Mouse (Mus musculus) ES-E14 (cell line): ENCODE data around the gene Ube2r2. TPM values are rescaled to one million over a fixed set of nuclear protein-coding genes. Genes with fewer than 3 reads are reported as not detected.

Experiments used
- DNase-seq: peaks from one replicate; pipeline ENCODE4 v3.0.0-alpha.2; 2013; ENCODE audit warnings: low read depth, low spot score
- H3K27ac ChIP-seq: 2 replicates; pipeline ENCODE4 v1.5.1; 2012; ENCODE audit warnings: low read depth, mild to moderate bottlenecking, low read length, moderate library complexity, mixed read lengths; ENCODE audit not compliant: poor library complexity, insufficient read depth, severe bottlenecking
- H3K36me3 ChIP-seq: 2 replicates; pipeline ENCODE4 v1.6.1; 2012; ENCODE audit warnings: mild to moderate bottlenecking, low read length, moderate library complexity, mixed read lengths; ENCODE audit not compliant: control insufficient read depth, poor library complexity, insufficient read depth, severe bottlenecking
- H3K4me1 ChIP-seq, 2 experiments: fragments of 150-350 bp in 1 of 2; sonication (generic) in 1 of 2; 2 replicates each; pipeline ENCODE4 v1.6.1; 2012; ENCODE audit warnings: low read length in 2 of 2, mild to moderate bottlenecking in 1 of 2, mixed read lengths in 1 of 2; ENCODE audit not compliant: control insufficient read depth in 2 of 2, insufficient read depth in 2 of 2, poor library complexity in 1 of 2
- H3K4me3 ChIP-seq, 2 experiments: fragments of 150-350 bp in 1 of 2; sonication (generic) in 1 of 2; 2 replicates each; pipeline ENCODE4 v1.5.1; 2012; ENCODE audit warnings: low read length in 2 of 2, low read depth in 1 of 2, mild to moderate bottlenecking in 1 of 2, mixed read lengths in 1 of 2; ENCODE audit not compliant: insufficient read depth in 1 of 2, poor library complexity in 1 of 2, severe bottlenecking in 1 of 2
- H3K9ac ChIP-seq: 2 replicates; pipeline ENCODE4 v1.6.1; 2012; ENCODE audit warnings: low read depth, mild to moderate bottlenecking, low read length, mixed read lengths; ENCODE audit not compliant: poor library complexity, insufficient read depth, severe bottlenecking
- H3K9me3 ChIP-seq: fragments of 150-350 bp; sonication (generic); 2 replicates; pipeline ENCODE4 v1.6.1; 2012; ENCODE audit warnings: low read depth, mild to moderate bottlenecking, low read length; ENCODE audit not compliant: control insufficient read depth, insufficient read depth
- CHD2 ChIP-seq: IDR thresholded peaks from 2 replicates; pipeline ENCODE4 v1.6.1; 2014; ENCODE audit warnings: mild to moderate bottlenecking, low read depth, low read length, inconsistent platforms
- HCFC1 ChIP-seq: IDR thresholded peaks from 2 replicates; pipeline ENCODE4 v1.6.1; 2012; ENCODE audit warnings: low read length, inconsistent platforms, borderline replicate concordance; ENCODE audit not compliant: insufficient read depth
- MAFK ChIP-seq: IDR thresholded peaks from 2 replicates; pipeline ENCODE4 v1.6.1; 2014; ENCODE audit warnings: mild to moderate bottlenecking, low read depth, low read length, inconsistent platforms; ENCODE audit not compliant: insufficient read depth
- ZC3H11A ChIP-seq: IDR thresholded peaks from 2 replicates; pipeline ENCODE4 v1.6.1; 2012; ENCODE audit warnings: low read depth, mild to moderate bottlenecking, inconsistent platforms, low read length, borderline replicate concordance
- ZNF384 ChIP-seq: IDR thresholded peaks from 2 replicates; pipeline ENCODE4 v1.6.1; 2012; ENCODE audit warnings: low read depth, low read length, inconsistent platforms
- in situ Hi-C, 2 experiments: fragments of 600-800 bp; cut with MboI; formaldehyde crosslinking; loops; one replicate each; pipeline ENCODE4 v1.15.1; 2025; ENCODE audit warnings: low sequenced_read_pairs in 2 of 2, inconsistent platforms in 1 of 2; ENCODE audit not compliant: unreplicated experiment in 2 of 2
- total RNA-seq: library from RNA; depleted of rRNA; stranded (reverse); fragments of 300-350 nt; gene quantifications from 2 replicates; pipeline ENCODE4 v1.2.3, GENCODE M21; 2012

Ube2r2 gene
- total RNA-seq, 1 experiment = 52.3 TPM

DNA sequence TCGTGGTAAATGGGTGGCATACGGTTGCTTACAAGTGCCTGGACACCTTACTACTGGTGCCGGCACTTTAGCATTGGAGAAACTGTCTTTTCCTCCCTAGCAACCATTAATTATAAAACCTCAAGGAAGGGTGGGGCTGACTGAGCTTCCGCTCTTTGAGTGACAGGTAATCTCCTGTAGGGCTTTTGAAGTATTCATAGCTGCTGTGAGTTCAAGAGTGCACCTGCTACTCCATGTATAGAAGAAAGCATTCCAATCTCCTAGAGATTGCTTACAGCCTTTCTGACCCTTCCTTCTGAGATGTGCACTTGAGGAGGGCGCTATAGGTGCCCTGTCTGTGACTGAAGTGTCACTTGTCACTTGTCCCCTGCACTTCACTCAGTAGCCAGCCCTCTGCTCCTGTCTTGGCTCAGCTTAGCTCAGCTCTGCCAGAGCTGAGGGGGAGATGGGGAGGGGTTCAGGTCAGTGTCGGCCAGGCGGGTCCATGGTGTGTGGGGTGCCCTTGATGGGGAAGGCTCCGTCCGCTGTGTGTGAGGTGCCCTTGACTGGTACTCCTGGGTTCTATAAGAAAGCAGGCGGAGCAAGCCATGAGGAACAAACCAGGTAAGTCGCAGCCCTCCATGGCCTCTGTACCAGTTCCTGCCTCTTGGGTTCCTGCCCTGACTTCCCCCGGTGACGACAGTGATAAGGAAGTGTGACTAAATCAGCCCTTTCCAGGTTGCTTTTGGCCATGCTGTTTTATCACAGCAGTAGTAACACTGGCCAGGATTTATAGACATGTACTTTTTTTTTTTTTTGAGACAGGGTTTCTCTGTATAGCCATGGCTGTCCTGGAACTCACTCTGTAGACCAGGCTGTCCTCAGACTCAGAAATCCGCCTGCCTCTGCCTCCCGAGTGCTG is 44.5 kb downstream of the Ube2r2 start:
- Histone ChIP-seq H3K4me3 (no peak overlapping the region), H3K9me3 (no peaks in the 10 kb centered on the region), H3K9ac (no peak overlapping the region), H3K4me1 (peaks cover 2% of the 10 kb centered on the region in 2 experiments; a peak in 2 of 4 replicates), H3K36me3 (peaks cover 16% of the 10 kb centered on the region; the same call in 1 of the 2 replicates), H3K27ac (no peak overlapping the region)
- DNase-seq = no peak
- TF ChIP-seq CHD2 (no peak), MAFK (no peak), HCFC1 (no peak), ZC3H11A (no peak), ZNF384 (no peak)
- in situ Hi-C loops = no loop called here

DNA sequence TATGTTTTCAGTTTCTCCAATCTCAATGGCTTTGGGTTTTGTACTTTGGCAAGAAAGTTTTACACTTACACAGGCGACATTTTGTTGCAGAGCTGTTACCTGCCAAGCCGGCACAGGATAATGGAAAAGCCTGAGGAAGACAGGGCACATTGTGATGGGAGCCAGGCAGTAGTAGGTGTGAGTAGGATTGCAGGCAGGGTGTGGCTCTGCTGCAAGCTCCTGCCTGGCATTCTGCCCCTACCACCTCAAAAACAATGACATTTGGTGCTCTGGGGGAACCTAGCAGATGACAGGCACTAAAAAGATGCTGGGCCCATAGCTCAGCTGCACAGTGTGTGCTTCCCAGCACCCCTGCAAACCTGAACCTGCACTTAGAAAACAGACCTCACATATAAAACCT is 54.3 kb downstream of the Ube2r2 start:
- in situ Hi-C loops = no loop called here
- DNase-seq = no peak
- Histone ChIP-seq H3K36me3 (peaks cover 33% of the 10 kb centered on the region), H3K4me3 (no peak overlapping the region), H3K4me1 (peaks cover 0 to 12% of the 10 kb centered on the region in 2 experiments; a peak in 1 of 4 replicates), H3K27ac (no peak overlapping the region), H3K9me3 (no peaks in the 10 kb centered on the region), H3K9ac (no peak overlapping the region)
- TF ChIP-seq CHD2 = no peak
- no peak for TF ChIP-seq MAFK
- TF ChIP-seq HCFC1 = no peak
- no peak for TF ChIP-seq ZNF384
- no peak for TF ChIP-seq ZC3H11A

DNA sequence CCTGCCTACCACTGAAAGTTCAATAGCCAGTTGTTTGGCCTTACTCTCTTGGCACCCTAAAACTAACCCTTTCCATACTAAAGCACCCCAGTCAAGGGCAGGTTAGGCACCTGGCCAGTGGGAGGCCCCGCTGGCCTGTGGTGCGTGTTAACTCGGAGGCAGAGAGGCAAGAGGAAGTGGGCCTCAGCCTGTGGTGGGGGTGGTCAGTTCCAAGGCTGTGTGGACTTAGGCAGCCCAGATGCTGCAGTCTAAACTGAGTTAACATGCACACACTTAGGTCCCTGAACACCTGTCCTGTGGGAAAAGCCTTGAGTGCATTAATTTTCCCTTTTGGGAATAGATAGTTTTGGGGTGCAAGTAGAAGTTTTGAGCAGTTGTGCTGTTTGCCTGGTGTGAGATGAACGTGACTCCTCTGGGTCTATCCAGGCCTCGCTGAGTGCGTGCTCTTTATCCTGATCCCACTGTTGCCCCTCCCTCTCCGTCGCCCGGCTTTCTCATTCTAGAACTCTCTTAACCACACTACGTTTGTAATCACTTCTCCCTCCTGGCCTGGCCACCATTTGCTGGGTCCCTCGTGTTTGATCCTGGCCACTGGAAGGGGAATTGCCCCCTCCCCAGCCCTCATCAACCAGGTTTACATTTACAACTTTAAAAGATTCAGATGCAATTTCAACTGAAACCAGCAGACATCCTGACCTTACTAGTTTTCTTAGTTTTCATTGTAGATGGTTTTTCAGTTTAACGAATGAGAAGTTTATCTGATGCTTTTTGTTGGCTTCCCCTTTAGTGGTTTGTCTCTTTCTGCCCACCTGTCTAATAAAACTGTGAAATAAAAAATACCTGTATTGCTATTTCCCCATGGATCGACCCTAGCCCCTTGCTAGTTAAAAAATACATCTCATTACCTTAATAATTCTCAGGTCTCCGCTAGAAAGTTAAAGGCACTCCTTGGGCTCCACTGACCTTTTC is 57.3 kb downstream of the Ube2r2 start:
- H3K36me3 ChIP-seq = peaks cover 62% of the 10 kb centered on the region
- no peak overlapping the region for H3K4me3 ChIP-seq
- no peak for DNase-seq
- H3K4me1 ChIP-seq = peaks cover 0 to 12% of the 10 kb centered on the region in 2 experiments; a peak in 1 of 4 replicates
- no peaks in the 10 kb centered on the region for H3K9me3 ChIP-seq
- H3K9ac ChIP-seq = no peak overlapping the region
- H3K27ac ChIP-seq = no peak overlapping the region; the same call in 1 of the 2 replicates
- no peak for TF ChIP-seq HCFC1
- in situ Hi-C loops = no loop called here

DNA sequence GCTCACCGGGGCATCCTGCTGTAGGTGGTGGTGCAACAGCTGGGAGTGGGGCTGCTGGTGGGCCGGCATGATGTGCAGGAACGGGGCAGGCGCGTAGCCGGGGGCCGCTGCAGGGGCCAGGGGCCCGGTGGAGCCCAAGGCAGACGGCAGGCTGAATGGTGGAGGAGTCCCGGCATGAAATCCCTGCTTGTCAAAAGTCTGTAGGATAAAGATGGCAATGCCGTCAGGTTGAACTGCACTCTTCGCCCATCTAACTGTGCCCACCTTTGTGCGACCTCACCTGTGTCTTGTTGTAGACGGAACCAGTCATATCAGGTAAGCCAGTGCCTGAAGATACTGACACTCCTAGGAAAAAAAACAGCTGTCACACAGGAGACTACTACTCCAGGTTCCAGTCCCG is 59.8 kb downstream of the Ube2r2 start:
- in situ Hi-C loops = no loop called here
- TF ChIP-seq CHD2 = no peak
- no peak for TF ChIP-seq MAFK
- TF ChIP-seq ZC3H11A = no peak
- no peak for TF ChIP-seq ZNF384
- TF ChIP-seq HCFC1 = no peak
- DNase-seq = no peak
- H3K9me3 ChIP-seq = no peaks in the 10 kb centered on the region
- no peak overlapping the region for H3K4me3 ChIP-seq
- no peak overlapping the region for H3K9ac ChIP-seq
- no peak overlapping the region for H3K27ac ChIP-seq
- H3K4me1 ChIP-seq = peaks cover 0 to 12% of the 10 kb centered on the region in 2 experiments; a peak in 1 of 4 replicates
- peaks cover 81% of the 10 kb centered on the region for H3K36me3 ChIP-seq
